Mouse (Mus musculus): ENCODE measurements at regions not wholly inside any gene's neighbourhood (a gene's known extent, or its start where the extent isn't known, plus 50 kb on each side); places are given as distances from the start of the nearest gene placed in this dataset.

DNA sequence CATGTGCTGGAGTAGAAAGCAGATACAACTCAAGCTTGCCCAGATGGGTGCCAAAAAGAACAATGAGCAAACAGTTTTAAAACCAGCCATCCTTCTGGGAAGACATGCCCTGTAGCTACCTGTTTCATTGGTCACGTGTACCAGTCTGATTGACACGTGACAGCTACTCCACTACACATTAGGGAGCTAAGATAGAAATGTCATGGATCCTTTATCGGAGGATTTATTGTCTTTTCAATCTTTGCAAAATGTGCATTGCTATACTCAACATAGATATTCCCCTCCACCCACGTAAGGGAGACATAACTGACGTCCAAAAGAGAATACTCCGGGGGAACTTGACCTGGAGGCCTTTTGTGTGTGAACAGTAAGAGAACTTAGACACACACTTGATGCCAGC, 171.1 kb upstream of the Cited2 start:
- no peak for DNase-seq (ENCODE audit: low read depth, low spot score)

DNA sequence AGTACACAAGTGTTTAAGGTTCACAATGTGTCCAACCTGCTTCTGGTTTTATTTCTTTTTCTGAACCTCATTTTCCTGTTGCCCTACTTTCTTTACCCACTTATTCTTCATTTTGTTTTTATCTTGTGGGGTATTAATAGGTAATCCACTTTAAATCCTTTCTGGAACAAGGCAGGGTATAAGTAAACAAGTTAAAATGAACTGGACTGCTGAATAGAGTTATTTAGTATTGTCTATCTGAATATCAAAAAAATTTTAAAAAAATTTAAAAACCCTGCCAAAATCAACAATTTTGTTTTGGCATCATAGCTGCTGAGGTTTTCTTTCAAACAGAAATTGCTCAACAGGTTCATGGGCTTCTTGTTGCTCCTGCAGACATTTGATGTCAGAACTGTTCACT, 170.7 kb upstream of the Cited2 start:
- DNase-seq (ENCODE audit: low read depth, low spot score) = no peak

DNA sequence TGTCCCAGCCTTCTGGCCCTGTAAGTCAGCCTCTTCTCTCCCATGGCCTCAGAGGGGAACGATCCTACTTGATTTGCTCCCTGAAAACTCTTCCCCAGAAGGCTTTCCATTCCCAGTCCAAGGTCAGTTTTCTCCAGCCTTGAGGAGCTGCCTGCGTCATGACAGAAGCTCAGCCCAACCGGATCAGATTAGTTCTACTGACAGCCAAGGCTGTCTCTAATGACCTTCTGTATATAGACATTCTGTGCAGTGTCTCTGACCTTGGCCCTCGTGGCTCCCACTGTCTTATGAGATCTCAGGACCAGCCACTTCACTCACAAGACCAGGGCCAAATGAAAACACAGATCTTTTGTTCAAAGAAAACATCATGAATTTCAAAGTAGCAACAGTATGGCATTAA, 166.6 kb upstream of the Cited2 start:
- peak; percentile 40 for DNase-seq (ENCODE audit: low read depth, low spot score)

DNA sequence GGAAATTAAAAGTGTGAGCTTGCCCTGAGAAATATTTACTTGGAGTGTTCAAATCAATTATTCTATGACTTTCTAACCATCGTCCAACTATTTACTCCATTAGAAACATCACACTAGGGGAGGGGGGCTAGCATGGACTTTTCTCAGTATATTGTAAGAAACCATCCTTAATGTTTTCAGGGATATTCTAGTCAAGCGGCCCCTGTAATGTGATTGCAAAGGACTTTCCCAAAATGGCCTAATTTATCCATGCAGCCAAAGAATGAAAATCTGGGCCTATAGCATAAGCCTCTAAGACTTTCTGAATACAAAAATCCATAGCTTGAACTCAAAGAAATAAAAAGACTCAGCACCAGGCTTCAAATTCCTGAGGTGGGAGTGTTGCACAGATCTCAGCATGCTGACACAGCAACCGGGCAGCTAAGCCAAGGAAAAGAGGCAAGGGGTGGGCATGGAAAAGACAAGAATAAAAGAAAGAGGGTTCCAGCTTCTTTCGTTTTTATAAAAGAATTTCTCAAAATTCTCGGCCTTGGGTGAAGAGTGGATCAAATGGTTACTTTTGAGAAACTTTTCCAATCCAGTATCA, 163.6 kb upstream of the Cited2 start:
- DNase-seq (ENCODE audit: low read depth, low spot score) = no peak

DNA sequence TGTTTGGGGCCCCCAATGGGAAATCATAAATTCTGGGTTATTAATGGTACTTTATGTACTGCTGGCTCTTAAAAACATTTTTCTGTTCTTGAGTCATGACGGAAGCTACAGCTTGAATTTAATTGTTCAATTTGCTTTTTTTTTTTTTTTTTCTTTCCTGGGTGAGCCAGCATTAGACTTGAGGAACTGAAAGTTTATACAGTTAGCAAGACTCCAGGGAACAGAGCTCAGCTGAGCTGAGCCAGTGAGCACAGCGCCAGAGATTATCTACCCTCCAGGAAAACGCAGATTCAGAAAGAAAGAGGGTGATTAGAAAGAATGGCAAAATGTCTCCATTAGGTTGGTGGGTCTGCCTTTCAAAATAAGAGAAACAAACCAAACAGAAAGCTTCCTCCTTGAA, 163.0 kb upstream of the Cited2 start:
- no peak for DNase-seq (ENCODE audit: low read depth, low spot score)

DNA sequence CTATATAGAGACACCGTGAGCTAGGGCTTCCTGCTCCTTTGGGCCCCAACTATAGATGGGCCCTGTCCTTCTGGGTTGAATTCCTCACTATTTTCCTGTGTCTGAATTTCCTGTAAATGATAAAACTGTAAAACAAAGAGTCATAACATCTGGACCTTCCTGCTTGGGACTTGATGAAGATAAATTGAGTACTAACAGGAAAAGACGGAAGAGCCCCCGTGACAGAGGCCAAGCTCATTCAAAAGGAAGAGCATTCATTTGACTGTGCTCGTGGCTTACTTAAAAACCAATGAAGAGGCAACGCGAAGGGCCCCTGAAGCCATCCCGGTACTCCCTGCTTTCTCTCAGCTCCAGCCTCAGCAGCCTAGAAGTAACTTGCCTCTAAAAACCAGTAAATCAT, 161.6 kb upstream of the Cited2 start:
- no peak for DNase-seq (ENCODE audit: low read depth, low spot score)

DNA sequence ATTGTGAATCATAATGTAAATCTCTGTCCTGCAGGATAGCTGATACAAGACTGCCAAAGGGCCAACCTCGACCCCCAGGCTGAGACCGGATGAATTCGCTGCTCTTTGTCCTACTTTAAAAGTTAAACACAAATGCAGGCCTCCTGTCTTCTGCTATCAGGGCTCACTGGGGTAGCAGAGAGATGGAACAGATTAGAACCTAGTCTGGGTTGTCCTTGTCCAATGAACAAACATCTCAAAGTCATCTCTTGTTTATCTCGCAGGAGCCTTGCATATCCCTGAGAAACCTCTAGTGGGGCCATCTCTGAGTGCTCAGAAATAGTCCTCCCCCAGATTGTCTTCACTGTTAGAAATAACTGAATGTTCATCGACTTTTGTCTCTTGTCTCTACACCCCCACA, 161.0 kb upstream of the Cited2 start:
- DNase-seq (ENCODE audit: low read depth, low spot score) = no peak

DNA sequence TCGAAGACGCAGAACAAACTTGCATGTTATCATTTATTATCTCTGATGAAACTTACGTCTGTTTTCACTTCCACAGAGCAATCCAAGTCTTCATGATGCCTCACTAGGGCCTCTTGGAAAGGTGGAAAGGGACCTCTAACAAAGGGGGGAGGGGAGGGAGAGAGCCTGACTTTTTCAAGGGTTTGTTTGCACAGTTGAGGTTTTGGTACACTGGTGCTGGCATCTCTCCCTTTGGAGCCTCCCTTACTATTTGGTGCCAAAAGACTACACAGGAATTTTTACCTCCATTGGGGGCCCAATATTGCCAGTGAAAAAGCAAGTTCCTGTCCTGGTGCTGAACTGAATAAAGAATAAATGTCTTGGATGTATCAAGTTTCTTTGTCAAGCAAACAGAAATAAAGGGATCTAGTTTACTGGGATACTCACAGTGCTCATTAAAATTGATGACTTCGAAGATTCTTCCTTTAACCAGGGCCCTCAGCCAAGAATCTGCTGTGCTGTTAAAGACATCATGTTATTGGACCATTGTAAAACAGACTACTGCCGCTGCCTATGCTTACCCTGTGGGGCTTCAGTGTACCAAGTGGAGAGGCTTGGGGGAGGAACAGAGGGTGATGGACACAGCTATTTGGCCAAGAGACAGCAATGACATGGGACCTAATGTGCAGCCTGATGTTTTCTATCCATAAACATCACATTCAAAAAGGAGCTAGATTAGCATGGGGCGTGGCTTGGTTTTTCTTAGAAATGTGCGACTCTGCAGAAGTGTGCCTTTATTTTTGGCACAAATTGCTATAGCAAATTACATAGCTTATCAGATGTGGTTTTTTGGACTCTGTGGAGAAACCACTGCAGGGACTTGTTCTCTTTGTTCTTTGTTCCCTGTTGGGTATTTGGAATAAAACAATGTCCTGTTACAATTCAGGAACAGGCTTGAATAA, 160.3 kb upstream of the Cited2 start:
- no peak for DNase-seq (ENCODE audit: low read depth, low spot score)

DNA sequence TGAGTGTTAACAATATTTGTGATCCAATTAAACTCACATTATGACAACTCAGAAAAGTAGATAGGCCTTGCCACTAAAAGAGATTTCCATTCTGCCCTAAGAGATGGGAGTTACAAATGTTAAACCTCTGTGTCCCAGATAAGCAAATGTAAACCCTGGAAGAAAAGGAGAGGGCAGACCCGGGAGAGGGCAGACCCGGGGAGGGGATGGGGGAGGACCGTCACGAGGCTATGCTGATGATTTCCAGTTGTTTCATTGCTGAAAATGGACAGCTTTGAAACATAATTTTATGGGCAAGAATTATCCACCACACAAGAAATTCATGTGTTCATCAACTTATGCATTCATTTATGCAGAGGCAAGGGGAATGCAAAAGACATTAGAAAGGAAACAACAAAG, 159.7 kb upstream of the Cited2 start:
- DNase-seq (ENCODE audit: low read depth, low spot score) = no peak

DNA sequence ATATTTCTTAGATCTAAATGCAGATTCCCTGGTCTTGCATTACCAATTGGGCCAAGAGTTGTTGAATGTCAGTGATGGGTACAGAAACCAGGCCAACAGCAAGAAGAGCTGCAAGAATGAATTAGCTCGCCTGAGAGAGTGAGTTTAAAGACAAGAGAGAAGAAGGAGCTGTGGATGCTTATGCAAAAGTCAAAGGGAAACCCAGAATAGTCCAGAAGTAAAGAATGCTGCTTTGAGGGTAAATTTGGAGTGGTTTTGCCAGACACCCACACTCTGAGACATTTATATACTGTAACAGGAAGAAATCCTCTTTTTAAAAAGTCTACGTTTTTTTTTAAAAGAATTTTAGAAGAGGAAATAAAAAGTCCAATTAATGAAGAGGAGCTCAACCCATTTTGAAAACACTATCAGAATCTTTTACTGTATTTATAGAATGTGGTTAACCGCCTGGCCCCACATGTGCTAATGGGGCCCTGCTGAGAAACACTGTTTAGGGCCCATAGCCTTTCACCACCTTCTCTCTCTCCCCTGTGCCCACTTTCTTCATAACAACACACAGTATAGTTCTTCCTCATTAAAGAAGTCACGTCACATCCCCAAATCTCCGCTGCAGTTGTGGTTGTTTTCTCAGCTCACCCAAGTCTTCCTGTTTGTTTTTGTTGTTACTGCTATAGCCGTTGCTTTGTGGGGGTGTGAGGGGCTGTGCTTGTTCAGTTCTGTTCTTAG, 158.0 kb upstream of the Cited2 start:
- no peak for DNase-seq (ENCODE audit: low read depth, low spot score)

DNA sequence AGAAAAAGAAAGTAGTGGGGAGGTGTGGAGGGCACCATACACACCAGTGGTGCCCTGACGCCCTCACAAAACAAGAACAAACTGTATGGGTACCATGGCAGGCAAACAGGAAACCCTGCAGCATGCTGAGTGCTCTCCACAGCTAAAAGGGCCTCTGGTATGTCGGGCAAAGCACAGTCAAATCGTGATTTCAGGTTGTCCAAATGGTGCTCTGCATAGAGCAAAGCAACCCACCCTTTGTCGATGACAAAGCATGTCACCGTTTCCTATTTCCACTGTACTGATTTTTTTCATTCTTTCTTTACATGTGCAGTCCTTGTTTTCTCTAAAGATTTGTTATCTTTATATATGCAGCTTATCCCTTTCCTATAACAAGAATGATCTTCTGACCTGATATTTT, 156.0 kb upstream of the Cited2 start:
- DNase-seq (ENCODE audit: low read depth, low spot score) = no peak

DNA sequence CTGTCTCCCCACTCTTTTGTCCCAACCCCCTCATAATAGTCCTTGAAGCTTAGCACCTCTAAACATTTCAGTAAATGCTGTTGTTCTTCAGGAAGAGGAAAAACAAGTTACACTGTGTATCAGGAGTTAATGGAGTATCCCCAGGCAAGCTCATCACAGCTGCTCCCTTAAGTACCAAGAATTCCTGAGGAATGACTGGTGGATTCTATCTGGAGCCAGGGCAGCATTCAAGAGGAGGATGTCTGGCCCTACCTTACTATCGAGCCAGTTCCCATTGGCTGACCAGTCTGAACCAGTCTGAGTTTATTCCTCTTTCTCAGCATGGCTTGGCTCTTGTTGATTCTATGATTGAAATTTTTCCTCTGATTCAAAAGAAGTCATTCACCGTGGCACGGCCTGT, 155.4 kb upstream of the Cited2 start:
- DNase-seq (ENCODE audit: low read depth, low spot score) = peak; percentile 27

DNA sequence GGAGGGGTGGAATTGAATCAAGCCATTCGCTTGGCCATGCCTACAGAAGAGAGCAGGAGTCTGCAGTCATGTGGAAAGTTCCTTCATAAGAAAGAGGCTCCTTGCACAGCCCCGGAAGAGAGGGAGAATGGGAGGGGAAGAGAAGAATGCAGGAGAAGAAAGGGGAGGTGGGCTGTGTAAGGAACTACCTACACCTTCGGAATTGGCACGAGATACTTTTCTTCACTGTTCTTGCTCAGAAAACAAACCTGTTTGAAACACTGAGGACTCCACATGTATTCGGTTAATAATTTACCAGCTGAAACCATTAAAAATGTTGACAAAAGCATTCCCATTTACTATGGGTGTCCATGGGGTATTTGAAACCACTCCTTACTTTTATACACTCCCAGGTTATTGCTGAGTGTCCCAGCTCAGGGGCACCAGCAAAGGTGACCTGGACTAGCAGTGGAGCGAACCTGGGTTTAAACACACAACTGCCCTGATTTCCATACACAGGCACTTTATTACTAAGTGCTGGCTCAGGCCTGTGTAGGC, 153.4 kb upstream of the Cited2 start:
- DNase-seq (ENCODE audit: low read depth, low spot score) = no peak

DNA sequence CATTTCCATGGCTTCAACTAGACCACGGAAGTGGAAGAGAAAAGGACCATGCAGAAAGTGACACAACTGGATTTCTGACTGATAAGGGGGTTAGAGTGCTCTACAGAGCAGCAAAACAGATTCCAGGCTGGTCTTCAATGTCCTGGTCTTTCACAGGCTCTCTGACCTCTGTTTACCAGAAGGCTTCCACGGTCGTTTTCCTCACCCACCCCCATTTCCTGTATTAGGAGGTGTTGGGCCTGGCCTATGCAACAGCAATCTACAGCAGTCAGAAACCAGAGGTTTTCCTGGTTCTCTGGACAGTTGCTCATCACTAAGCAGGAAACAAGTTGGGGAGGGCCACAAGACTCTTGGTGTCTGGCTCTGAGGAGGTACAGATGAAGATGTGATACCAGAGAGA, 148.1 kb upstream of the Cited2 start:
- DNase-seq (ENCODE audit: low read depth, low spot score) = peak; percentile 56

DNA sequence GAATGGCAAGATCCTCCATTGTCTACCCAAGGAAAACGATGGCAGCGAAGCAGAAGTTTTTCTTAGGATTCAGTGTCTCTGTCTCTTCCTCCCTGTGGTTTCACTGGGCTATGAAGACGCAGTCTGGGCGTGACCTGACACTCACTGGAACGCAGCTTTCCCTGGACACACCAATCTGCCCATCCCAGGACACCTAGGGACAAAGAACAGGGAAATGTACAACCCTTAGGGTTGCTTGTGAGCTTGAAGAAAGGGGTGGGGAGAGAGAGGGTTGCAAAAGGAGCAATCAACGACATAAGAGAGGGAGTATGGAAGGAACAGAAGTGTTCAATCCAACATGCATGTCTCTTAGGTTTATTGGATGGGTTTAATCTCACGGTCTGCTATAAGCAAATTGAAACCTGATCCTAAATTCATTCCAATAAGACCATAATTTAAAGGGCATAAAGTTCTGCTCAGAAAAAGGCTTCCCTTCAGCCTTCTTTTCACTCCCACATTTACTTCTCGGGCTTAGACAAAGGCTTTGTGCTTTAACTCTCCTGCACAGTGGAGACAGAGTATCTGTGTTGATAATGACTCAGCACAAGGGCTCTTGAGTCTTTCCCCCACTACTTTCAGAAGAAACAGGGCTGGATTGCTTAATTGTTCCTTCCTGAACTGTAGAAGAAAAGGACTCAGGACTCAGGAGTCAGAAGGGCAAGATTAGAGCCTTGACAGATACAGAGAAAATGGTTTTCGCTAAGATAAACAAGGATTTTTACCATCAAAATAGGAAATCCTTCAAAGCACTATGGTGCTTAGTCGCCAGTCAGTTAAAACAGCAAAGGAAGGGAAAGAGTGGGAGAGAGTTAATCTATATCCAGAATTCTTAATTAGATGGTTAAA, 147.3 kb upstream of the Cited2 start:
- DNase-seq (ENCODE audit: low read depth, low spot score) = peak; percentile 82

DNA sequence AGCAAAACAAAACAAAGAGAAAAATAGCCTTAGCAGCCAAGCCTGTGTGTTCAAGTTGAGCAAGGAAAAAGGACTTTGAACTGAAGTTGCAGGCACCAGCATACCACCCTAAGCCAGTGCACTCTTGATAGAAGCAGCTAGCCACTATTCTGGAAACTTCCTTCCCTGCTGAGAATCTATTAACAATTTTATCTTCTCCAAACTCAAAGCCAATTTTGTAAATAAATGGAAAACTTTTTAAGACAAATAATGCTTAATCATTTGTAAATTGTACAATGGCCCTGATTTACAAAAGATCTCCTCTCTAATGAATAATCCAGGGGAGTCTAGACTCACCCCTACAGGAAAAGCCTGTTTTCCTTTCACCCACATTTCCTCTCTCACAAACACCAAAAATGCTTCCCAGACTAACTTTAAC, 146.7 kb upstream of the Cited2 start:
- DNase-seq (ENCODE audit: low read depth, low spot score) = peak; percentile 57

DNA sequence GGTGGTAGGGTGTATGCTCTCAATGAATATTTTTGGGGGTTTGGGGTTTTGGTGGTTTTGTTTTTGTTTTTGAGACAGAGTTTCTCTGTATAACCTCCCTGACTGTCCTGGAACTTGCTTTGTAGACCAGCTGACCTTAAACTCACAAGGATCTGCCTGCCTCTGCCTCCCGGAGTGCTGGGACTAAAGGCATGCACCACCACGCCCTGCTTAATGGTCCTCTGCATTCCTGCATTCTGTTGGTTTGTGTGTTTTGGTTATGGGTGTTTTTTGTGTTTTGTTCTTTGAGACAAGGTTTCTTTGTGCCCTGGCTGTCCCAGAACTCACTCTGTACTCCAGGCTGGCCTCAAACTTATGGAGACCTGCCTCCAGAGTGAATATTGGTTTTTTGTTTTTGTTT, 143.6 kb upstream of the Cited2 start:
- DNase-seq (ENCODE audit: low read depth, low spot score) = peak; percentile 97

DNA sequence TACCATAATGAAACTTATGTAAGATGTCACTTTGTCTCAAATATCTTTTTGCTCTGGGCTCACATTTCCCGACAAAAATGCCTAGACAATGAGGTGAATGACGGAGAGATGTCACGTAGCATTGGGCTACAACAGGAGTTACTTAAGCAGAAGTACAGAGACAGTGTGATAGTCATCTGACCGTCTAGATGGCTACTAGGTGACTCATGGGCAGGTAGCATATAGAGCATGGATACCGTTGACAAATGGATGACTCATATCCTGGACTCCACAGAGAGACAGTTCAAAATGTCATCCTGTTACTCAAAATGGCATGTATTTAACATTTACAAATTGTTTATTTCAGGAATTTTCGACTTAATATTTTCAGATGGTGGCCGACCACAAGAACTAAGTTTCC, 138.2 kb upstream of the Cited2 start:
- DNase-seq (ENCODE audit: low read depth, low spot score) = no peak

DNA sequence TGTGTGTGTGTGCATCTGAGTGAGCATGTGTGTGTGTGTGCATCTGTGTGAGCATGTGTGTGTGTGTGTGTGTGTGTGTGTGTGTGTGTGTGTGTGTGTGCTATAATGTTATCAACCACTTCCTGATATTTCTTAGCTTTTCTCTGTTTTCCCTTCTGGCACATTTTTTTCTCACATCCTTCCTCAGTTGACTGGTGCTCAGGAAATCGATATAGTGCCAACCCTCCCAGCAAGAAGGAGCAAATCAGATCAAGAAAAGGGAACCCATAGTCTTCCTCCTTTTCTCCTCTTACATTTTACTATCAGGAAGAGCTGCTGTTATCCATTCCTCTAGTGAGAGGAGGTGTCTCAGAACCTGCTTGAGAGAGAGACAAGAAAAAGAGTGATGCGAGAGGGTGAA, 136.1 kb upstream of the Cited2 start:
- no peak for DNase-seq (ENCODE audit: low read depth, low spot score)

DNA sequence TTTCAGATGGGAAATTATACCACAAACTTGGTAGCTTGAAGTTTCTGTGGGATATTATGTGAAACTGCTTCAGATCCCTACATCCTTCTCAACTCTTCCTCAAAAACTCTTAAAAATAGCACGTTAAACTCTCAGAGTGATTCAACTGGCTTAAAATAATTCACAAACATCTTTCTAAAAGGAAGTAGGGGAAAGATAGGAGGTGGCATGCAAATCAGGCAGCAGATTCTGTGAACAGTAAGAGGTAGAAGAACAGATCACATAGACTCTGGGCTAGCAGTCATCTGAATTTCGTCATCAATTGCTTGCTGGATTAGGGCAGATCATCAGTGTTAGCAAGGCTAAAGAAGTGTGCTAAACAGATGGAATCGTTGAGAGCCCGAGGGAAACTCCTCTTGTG, 133.9 kb upstream of the Cited2 start:
- no peak for DNase-seq (ENCODE audit: low read depth, low spot score)

DNA sequence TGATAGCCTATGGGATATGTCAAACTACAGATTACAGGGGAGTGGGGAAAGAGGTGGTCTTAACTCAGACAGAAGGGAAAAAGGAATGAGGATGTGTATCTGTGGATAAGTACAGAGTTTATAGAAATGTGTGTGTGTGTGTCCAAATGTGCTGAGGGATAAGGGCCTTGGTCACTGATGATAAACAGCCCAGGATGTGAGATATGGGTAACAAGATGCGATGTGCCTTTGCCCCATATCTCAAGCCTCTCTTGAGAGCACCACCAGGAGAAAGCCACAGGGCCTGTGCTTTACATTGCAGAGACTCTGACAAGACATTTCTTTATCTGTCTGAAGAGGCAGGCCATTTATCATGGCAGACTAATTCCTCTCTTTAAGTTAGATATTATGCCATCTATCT, 132.8 kb upstream of the Cited2 start:
- DNase-seq (ENCODE audit: low read depth, low spot score) = no peak

All from ZHBTc4 (cell line).